Mouse (Mus musculus) T-helper 2 cell (primary cell): ENCODE results near the gene Bcar3.

Source experiments
- in situ Hi-C: fragments of 300-600 bp; cut with MboI, MseI; formaldehyde crosslinking; loops from one replicate; pipeline ENCODE4 v1.15.1; 2025; ENCODE audit warnings: high pct_unique_total_duplicates

Gene Bcar3

GRCm38 (mm10) chr3:122547469-122547868 lies 253.5 kb downstream of the Bcar3 start:
- in situ Hi-C loops: no loop called here

- in situ Hi-C loops: no loop called here
Observed at GRCm38 (mm10) chr3:122551174-122551573, 257.2 kb downstream of the Bcar3 start.

- in situ Hi-C loops: no loop called here
Observed at GRCm38 (mm10) chr3:122557766-122558165, 263.8 kb downstream of the Bcar3 start.

- in situ Hi-C loops: no loop called here
Observed at GRCm38 (mm10) chr3:122565285-122565684, 271.3 kb downstream of the Bcar3 start.

GRCm38 (mm10) chr3:122566112-122566511 lies 272.2 kb downstream of the Bcar3 start:
- in situ Hi-C loops: no loop called here

GRCm38 (mm10) chr3:122566549-122566948 lies 272.6 kb downstream of the Bcar3 start:
- in situ Hi-C loops: no loop called here

GRCm38 (mm10) chr3:122573426-122574286 lies 279.7 kb downstream of the Bcar3 start:
- in situ Hi-C loops: no loop called here

- in situ Hi-C loops: no loop called here
Observed at GRCm38 (mm10) chr3:122574921-122575320, 281.0 kb downstream of the Bcar3 start.

- in situ Hi-C loops: no loop called here
Observed at GRCm38 (mm10) chr3:122577360-122577759, 283.4 kb downstream of the Bcar3 start.
